Mouse (Mus musculus): ENCODE data around the gene Gm4312.
"Not testable (repeated sequence)": the region's sequence is repeated elsewhere in the genome, so short reads cannot be mapped to it uniquely, and the experiment has no call there.

Gm4312 gene

GRCm38 (mm10) chr10:100382460-100382859, at the start of gene Gm4312:
TSS of gene Gm4312 (minus strand) at chr10:100382560.
- DNase-seq (ENCODE audit: low read depth), result not testable (repeated sequence)

GRCm38 (mm10) chr10:100427592-100427991, 45.2 kb upstream of the Gm4312 start:
- DNase-seq (ENCODE audit: low read depth), result no peak

GRCm38 (mm10) chr10:100415566-100415965, 33.2 kb upstream of the Gm4312 start:
- DNase-seq (ENCODE audit: low read depth), result no peak

- not testable (repeated sequence) for DNase-seq (ENCODE audit: low read depth)
Measured at GRCm38 (mm10) chr10:100402301-100402700, 19.9 kb upstream of the Gm4312 start.

GRCm38 (mm10) chr10:100361038-100361437, 21.3 kb downstream of the Gm4312 start, which contains the start of gene Gm4307:
TSS of gene Gm4307 (plus strand) at chr10:100361338.
- not testable (repeated sequence) for DNase-seq (ENCODE audit: low read depth)

- DNase-seq (ENCODE audit: low read depth), result not testable (repeated sequence)
Measured at GRCm38 (mm10) chr10:100356841-100357240, 25.5 kb downstream of the Gm4312 start.

GRCm38 (mm10) chr10:100350793-100351192, 31.6 kb downstream of the Gm4312 start, which contains the start of gene Gm4305:
TSS of gene Gm4305 (plus strand) at chr10:100351093.
- not testable (repeated sequence) for DNase-seq (ENCODE audit: low read depth)

- DNase-seq (ENCODE audit: low read depth), result not testable (repeated sequence)
Measured at GRCm38 (mm10) chr10:100345672-100346071, 36.7 kb downstream of the Gm4312 start, which contains the start of gene Gm4303. TSS of gene Gm4303 (plus strand) at chr10:100345972.

- not testable (repeated sequence) for DNase-seq (ENCODE audit: low read depth)
Measured at GRCm38 (mm10) chr10:100340536-100340935, 41.8 kb downstream of the Gm4312 start, which contains the start of gene Gm4302. TSS of gene Gm4302 (plus strand) at chr10:100340836.

GRCm38 (mm10) chr10:100335376-100335775, 47.0 kb downstream of the Gm4312 start, which contains the start of gene Gm4301:
TSS of gene Gm4301 (plus strand) at chr10:100335676.
- DNase-seq (ENCODE audit: low read depth), result not testable (repeated sequence)

Measured in fibroblast of lung, adult 2 months (primary cell).